Mouse (Mus musculus): Measurements from ENCODE around the gene Ccm2l. TPM values are rescaled to one million over a fixed set of nuclear protein-coding genes. Genes with fewer than 3 reads are reported as not detected.

The Ccm2l gene
- polyA plus RNA-seq, 1 experiment from 2014 or later: 3.3 TPM

DNA sequence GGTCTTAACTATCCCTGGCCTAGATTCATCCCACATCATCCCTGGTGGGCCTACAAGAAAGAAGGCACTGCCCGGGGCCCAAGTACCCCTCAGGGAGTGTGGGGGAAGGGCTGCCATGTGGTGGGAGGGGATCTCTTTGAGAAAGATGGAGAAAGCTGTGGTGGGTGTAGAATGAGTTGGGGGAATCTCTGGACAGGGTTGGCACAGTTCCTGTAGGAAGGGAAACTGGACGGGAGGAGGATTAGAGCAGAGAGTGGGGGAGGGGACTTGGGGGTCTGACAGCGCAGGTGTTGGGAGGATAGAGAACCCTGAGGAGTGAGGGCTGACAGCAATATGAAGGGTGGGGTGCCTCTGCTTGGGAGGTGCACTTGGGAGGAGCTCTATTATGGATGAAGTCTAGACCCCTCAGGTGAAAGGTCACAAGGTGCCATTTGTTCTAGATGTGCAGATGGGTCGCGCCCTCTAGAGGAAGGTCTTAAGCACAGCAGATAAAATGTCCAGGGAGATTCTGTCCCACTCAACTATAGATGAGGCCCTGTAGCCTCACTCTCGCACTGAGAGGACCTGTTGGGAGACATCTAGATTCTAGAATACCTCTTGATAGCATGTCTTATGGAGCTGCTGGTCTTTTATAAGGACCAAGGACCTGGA lies 10.4 kb upstream of the Ccm2l start:
- Histone ChIP-seq H3K36me3 (peaks cover 10% of the 10 kb centered on the region), H3K4me3 (no peak overlapping the region), H3K9me3 (no peaks in the 10 kb centered on the region), H3K9ac (no peak overlapping the region), H3K27me3 (replicated peaks) (peaks cover 27% of the 10 kb centered on the region), H3K27ac (no peak overlapping the region), H3K4me1 (0 out of 2 replicates have a peak, but pooled peaks cover 3% of the 10 kb centered on the region), H3K4me2 (replicated peaks) (no peak overlapping the region)
- 61% methylated on average over 6 of the region's 6 CpGs for WGBS
- ATAC-seq (ENCODE audit: low FRiP score, low read depth): no peak

DNA sequence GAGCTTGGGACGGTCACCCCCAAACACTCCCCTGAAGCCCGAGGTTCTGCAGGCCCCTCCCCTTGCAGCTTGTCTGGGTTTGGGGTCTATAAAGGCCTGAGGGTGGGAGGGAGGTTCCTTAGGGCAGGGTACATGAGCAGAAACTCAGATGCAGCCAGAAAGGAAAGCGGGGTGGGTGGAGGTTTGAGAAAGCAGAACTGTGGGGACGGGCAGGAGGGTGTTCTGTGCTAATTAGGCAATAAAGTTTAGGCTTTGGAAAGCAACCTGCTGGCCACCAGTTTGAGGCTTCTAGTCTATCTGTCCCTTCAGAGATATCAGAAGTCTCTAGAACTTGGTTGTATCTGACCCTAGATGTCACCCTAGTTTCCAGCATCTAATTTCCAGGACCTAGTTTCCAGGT lies 7.4 kb upstream of the Ccm2l start:
- peaks cover 10% of the 10 kb centered on the region for H3K36me3 ChIP-seq
- no peaks in the 10 kb centered on the region for H3K4me1 ChIP-seq
- WGBS: 47% methylated on average over 4 of the region's 4 CpGs
- H3K9me3 ChIP-seq: no peaks in the 10 kb centered on the region
- H3K27me3 ChIP-seq (replicated peaks): peaks cover 3% of the 10 kb centered on the region; the same call in 1 of the 2 replicates
- no peak overlapping the region for H3K9ac ChIP-seq
- H3K4me3 ChIP-seq: no peak overlapping the region
- H3K4me2 ChIP-seq (replicated peaks): no peak overlapping the region
- ATAC-seq (ENCODE audit: low FRiP score, low read depth): no peak
- H3K27ac ChIP-seq: no peak overlapping the region

DNA sequence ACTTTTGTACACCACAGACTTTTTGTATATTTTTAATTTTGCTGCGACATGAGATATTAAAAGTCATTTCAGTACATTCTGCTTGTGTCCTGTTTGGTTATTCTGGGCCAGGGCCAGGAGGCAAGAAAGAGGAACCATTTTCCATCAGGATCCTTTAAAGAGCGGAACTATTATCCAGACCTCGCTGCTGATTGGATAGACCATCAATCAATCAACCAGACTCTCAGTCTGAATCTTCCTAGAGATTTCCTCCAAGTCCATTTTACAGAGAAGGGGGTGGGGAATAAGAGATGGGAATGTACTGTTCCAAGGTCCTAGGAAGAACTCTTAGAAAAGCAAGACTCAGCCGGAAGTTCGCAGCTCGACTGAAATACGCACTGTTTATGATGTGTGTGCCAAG lies 5.5 kb upstream of the Ccm2l start:
- Histone ChIP-seq H3K4me2 (replicated peaks) (no peak overlapping the region), H3K9ac (no peak overlapping the region), H3K27me3 (replicated peaks) (no peaks in the 10 kb centered on the region), H3K27ac (no peak overlapping the region), H3K4me3 (no peak overlapping the region), H3K36me3 (no peaks in the 10 kb centered on the region), H3K4me1 (no peaks in the 10 kb centered on the region), H3K9me3 (no peaks in the 10 kb centered on the region)
- 89% methylated on average over 7 of the region's 7 CpGs for WGBS
- no peak for ATAC-seq (ENCODE audit: low FRiP score, low read depth)

DNA sequence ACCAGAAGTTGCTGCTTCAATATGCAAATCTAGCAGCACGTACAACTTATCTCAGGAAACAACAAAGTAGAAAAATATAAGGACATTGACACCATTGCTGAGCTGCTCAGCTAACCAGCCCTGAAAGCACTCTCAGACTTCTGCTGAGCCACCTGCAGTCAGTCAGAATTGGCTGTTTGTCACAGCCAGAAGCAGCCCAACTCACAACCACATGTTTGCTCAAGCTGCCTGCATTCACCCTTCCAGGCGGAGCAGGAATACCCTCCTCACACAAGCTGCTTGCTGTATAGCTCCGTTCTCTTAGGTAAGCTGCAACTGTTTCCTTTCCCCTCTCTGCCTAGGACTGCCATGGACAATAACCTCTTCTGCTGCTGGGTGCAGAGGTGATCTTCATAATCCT lies 2.4 kb upstream of the Ccm2l start:
- 64% methylated on average over 3 of the region's 3 CpGs for WGBS
- Histone ChIP-seq H3K27ac (no peak overlapping the region), H3K4me2 (replicated peaks) (no peak overlapping the region)

GRCm38 (mm10) chr2:153064190-153064970 lies 1.4 kb upstream of the Ccm2l start:
- ATAC-seq (ENCODE audit: low FRiP score, low read depth): no peak
- Histone ChIP-seq H3K27ac (no peak overlapping the region), H3K27me3 (replicated peaks) (peaks cover 12% of the 10 kb centered on the region), H3K9ac (no peak overlapping the region), H3K36me3 (no peaks in the 10 kb centered on the region), H3K9me3 (no peaks in the 10 kb centered on the region), H3K4me2 (replicated peaks) (no peak overlapping the region), H3K4me3 (no peak overlapping the region), H3K4me1 (no peaks in the 10 kb centered on the region)
- WGBS: 78% methylated on average over 9 of the region's 9 CpGs

More for the DNA sequence above, 2.4 kb upstream of the Ccm2l start:
- Histone ChIP-seq H3K4me1 (no peaks in the 10 kb centered on the region), H3K36me3 (no peaks in the 10 kb centered on the region), H3K27me3 (replicated peaks) (0 out of 2 replicates have a peak, but pooled peaks cover 5% of the 10 kb centered on the region), H3K9ac (no peak overlapping the region), H3K9me3 (no peaks in the 10 kb centered on the region), H3K4me3 (no peak overlapping the region)
- ATAC-seq (ENCODE audit: low FRiP score, low read depth): no peak

GRCm38 (mm10) chr2:153066991-153067390 lies 1.2 kb downstream of the Ccm2l start:
- no peak for ATAC-seq (ENCODE audit: low FRiP score, low read depth)
- no peak overlapping the region for H3K4me3 ChIP-seq
- peaks cover 7% of the 10 kb centered on the region for H3K4me1 ChIP-seq
- WGBS: 35% methylated on average over 6 of the region's 6 CpGs
- H3K27ac ChIP-seq: no peak overlapping the region
- H3K4me2 ChIP-seq (replicated peaks): no peak overlapping the region
- H3K9me3 ChIP-seq: no peaks in the 10 kb centered on the region
- H3K9ac ChIP-seq: no peak overlapping the region
- H3K36me3 ChIP-seq: no peaks in the 10 kb centered on the region
- peaks cover 37% of the 10 kb centered on the region for H3K27me3 ChIP-seq (replicated peaks)

- H3K4me2 ChIP-seq (replicated peaks): peak overlapping the region; percentile 63; the same call in 1 of the 2 replicates
- H3K27me3 ChIP-seq (replicated peaks): peaks cover 55% of the 10 kb centered on the region
- 0 out of 2 replicates have a peak, but pooled peaks have one; percentile 17 for ATAC-seq (ENCODE audit: low FRiP score, low read depth)
- H3K4me3 ChIP-seq: no peak overlapping the region
- 11% methylated on average over 23 of the region's 23 CpGs for WGBS
- H3K4me1 ChIP-seq: peaks cover 9% of the 10 kb centered on the region
- no peaks in the 10 kb centered on the region for H3K36me3 ChIP-seq
- H3K9me3 ChIP-seq: no peaks in the 10 kb centered on the region
- no peak overlapping the region for H3K27ac ChIP-seq
- no peak overlapping the region for H3K9ac ChIP-seq
Measured at GRCm38 (mm10) chr2:153070762-153071490, 5.2 kb downstream of the Ccm2l start.

DNA sequence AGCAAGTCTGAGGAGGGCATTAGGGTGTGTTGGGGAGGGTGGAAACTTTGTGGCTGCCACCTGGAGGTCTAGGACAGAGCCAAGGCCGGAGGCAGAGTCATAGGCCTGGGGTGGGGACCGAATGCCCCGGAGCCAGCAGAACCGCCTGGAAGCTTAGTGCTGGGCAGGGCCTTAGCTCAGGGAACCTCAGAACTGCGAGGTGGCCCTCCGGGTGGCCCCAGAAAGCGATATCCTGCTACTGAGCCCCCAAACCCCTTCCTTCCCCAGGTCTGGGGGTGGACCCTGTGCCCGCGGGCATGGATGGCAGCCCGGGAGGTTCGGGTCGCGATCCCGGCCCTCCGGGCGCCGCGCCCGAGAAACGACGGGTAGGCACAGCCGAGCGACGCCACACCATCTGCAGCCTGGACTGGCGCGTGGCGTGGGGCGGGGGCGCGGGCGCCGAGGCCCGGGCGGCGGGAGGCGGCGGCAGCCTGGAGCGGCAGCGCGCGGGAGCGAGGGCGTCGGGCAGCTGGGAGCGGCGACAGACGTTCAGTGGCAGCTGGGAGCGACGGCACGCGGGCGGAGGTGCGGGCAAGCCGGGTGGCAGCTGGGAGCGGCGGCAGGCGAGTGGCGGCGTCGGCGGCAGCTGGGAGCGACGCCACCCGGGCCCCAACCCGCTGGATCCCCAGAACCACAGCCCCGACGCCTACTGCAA lies 5.9 kb downstream of the Ccm2l start:
- H3K36me3 ChIP-seq: no peaks in the 10 kb centered on the region
- H3K9ac ChIP-seq: peak overlapping the region; percentile 53
- H3K9me3 ChIP-seq: no peaks in the 10 kb centered on the region
- peak overlapping the region; percentile 32 for H3K4me3 ChIP-seq
- peaks cover 9% of the 10 kb centered on the region for H3K4me1 ChIP-seq
- no peak overlapping the region for H3K27ac ChIP-seq
- H3K4me2 ChIP-seq (replicated peaks): peak overlapping the region; percentile 63
- peak; percentile 59 for ATAC-seq (ENCODE audit: low FRiP score, low read depth)
- 6% methylated on average over 67 of the region's 67 CpGs for WGBS
- H3K27me3 ChIP-seq (replicated peaks): peaks cover 55% of the 10 kb centered on the region

DNA sequence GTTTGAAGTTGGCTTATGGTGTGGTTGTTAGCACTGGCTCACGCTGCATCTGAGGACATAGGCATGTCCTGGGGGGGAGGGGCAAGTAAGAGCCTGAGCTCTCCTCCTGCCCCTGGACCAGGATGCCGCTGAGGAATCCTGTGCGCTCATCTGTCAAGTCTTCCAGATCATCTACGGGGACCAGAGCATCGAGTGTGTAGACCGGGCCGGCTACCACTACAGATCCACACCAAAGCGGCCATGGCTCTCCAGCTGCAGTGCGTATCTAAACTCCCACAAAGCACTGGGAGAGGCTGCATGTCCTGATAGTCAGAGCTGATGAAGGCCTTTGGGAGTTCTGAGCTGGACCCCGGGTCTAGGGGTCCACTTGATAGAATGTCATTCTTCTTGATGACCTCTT lies 8.9 kb downstream of the Ccm2l start:
- WGBS: 86% methylated on average over 10 of the region's 10 CpGs
- Histone ChIP-seq H3K9me3 (no peaks in the 10 kb centered on the region), H3K27ac (no peak overlapping the region), H3K4me3 (no peak overlapping the region), H3K27me3 (replicated peaks) (peaks cover 41% of the 10 kb centered on the region), H3K4me2 (replicated peaks) (no peak overlapping the region), H3K36me3 (no peaks in the 10 kb centered on the region), H3K9ac (no peak overlapping the region), H3K4me1 (peaks cover 9% of the 10 kb centered on the region)
- no peak for ATAC-seq (ENCODE audit: low FRiP score, low read depth)

DNA sequence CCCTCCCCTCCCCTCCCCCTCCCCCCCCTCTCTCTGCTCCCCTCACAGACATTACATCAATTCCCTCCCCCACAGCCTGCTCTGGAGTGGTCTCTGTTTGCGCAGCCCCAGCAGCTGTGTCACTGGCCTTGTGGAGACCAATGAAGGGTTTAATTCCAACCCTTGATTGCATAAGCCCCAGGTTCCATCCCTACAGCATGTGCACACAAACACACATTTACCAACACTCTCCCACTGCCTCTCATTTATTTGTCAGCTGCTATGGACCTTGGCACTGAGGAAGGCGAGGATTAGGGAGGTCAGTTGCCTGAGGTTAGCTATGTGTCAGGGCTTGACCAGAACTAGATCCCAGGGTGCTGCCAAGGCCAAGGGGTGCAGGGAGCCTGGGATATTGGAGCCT lies 10.2 kb downstream of the Ccm2l start:
- Histone ChIP-seq H3K36me3 (no peaks in the 10 kb centered on the region), H3K9ac (no peak overlapping the region), H3K27ac (no peak overlapping the region), H3K27me3 (replicated peaks) (peaks cover 28% of the 10 kb centered on the region), H3K4me3 (no peak overlapping the region), H3K4me2 (replicated peaks) (no peak overlapping the region), H3K9me3 (no peaks in the 10 kb centered on the region), H3K4me1 (peaks cover 9% of the 10 kb centered on the region)
- 71% methylated on average over 2 of the region's 2 CpGs for WGBS
- no peak for ATAC-seq (ENCODE audit: low FRiP score, low read depth)

GRCm38 (mm10) chr2:153080841-153081523 lies 15.2 kb downstream of the Ccm2l start:
- Histone ChIP-seq H3K9me3 (no peaks in the 10 kb centered on the region), H3K4me1 (no peaks in the 10 kb centered on the region), H3K9ac (no peak overlapping the region), H3K27me3 (replicated peaks) (no peaks in the 10 kb centered on the region), H3K36me3 (no peaks in the 10 kb centered on the region), H3K4me2 (replicated peaks) (no peak overlapping the region), H3K27ac (no peak overlapping the region), H3K4me3 (no peak overlapping the region)
- no peak for ATAC-seq (ENCODE audit: low FRiP score, low read depth)
- 34% methylated on average over 32 of the region's 32 CpGs for WGBS

All from neural tube, embryonic 12.5 days (tissue).